Comparison of ENCODE assay signal across 12 mouse cellular contexts in genomic region chr4:150326005-150326404, GRCm38 (mm10).
"Had no signal": no experiment of that assay in that cellular context is flagged by ENCODE, and none has a peak within 500 bp of the region (broad histone marks: within the 10 kb centered on the region; RNA-seq: fewer than 3 reads in every experiment).

No protein-coding gene starts in this region.

- H3K27ac ChIP-seq: kidney, embryonic 15.5 days; limb, embryonic 13.5 days; liver, embryonic 12.5 days had no signal

- H3K9ac ChIP-seq: kidney, embryonic 15.5 days; limb, embryonic 13.5 days; liver, embryonic 12.5 days; lung, embryonic 14.5 days had no signal

- H3K4me3 ChIP-seq: kidney, embryonic 15.5 days; limb, embryonic 13.5 days; liver, embryonic 12.5 days; megakaryocyte, embryonic 14.5 days had no signal

- H3K36me3 ChIP-seq: liver, embryonic 12.5 days had no signal

- H3K9me3 ChIP-seq: limb, embryonic 13.5 days; liver, embryonic 12.5 days had no signal

- H3K27me3 ChIP-seq: kidney, embryonic 15.5 days; limb, embryonic 13.5 days; liver, embryonic 12.5 days; megakaryocyte, embryonic 14.5 days had no signal

- H3K4me2 ChIP-seq: kidney, embryonic 15.5 days; limb, embryonic 13.5 days; liver, embryonic 12.5 days; lung, embryonic 14.5 days; midbrain, embryonic 11.5 days had no signal

- ATAC-seq: liver, embryonic 12.5 days had no signal

- DNase-seq: kidney, adult 18-20 months; kidney, postnatal 25 days; lung, embryonic 14.5 days; lung, postnatal 10 days; lung, postnatal 4 days; right cerebral cortex, postnatal 25 days; thymus, postnatal 36 days had no signal
